Mouse (Mus musculus) left cerebral cortex, adult 8-10 months (tissue): Measurements from ENCODE around the gene Olfr231. TPM values are rescaled to one million over a fixed set of nuclear protein-coding genes. Genes with fewer than 3 reads are reported as not detected.

Experiments
- DNase-seq, 2 experiments: peaks; one replicate each; pipeline ENCODE4 v3.0.0; 2022; ENCODE audit warnings: low spot score in 2 of 2
- total RNA-seq, 4 experiments: library from RNA; stranded (reverse); gene quantifications; 2 replicates each; pipeline ENCODE4 v1.2.4; 2022

Olfr231 gene
- total RNA-seq: not detected

DNA sequence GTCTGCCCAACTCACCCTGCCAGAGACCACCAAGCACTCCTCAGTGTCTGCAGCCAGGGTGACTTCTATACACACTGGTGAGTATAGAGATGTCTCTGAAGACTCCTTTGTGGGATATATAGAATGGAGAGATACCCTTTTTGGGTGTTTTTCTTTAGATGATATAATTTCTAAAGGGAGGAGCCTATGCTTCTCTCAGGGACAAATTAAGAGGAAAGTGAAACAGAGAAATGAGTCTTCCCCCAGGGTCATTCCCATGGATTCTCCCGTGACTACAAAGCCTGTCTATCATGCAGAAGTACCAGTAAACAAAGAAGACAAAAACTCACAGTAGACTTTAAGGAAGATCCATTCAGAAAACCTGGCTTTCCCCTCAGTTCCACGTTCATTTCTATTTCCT, at the start of gene Olfr231:
TSS of gene Olfr231 (minus strand) at position 101 of the 400 bp plus-strand sequence.
- no peak for DNase-seq

- no peak for DNase-seq
Observed at GRCm38 (mm10) chr1:174169024-174169423, 48.1 kb upstream of the Olfr231 start.

DNA sequence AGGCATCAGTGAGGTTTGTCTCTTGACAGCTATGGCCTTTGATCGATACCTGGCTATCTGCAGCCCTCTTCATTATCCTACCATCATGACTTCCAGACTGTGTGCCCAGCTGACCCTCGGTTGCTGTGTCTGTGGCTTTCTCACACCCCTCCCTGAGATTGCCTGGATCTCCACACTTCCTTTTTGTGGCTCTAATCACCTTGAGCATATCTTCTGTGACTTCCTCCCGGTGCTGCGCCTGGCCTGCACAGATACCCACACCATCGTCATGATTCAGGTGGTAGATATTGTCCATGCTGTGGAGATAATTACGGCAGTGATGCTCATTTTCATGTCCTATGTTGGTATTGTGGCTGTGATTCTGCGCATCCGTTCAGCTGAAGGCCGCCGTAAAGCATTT, 38.1 kb upstream of the Olfr231 start:
- no peak for DNase-seq

DNA sequence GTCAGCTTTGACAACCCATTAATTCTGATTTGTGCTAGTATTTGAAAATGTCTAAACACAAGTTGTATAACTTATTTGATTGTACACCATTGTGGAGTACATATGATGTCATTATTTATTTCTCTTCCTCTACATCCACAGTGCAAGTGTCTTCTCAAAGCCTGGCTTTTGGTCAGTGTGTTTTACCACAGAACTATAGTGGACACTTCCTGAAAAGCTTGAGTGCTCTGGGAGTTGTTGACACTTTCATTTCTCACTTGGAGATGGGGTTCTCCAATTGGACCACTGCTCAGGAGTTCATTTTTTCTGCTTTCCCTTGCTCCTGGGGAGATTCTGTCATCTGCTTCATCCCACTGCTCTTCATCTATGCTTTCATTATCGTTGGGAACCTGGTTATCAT, 37.5 kb upstream of the Olfr231 start:
- DNase-seq: no peak

DNA sequence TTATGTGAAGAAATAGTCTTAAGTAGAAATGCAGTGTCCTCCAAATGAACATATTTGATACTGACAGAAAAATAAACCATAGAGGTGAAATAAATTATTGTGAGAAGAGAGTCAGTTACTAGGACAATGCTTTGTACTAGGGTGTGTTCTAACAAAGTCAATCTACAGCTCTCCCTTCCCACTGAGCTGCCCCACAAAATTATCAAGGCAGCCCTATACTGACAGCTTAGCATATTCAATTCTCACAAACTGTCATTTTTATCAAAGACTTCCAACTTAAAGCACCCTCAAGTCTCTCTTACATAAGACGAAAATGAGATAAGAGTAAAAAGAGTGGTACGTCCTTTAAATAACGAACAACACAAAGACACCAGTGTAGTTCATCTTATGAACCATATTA, 36.7 kb upstream of the Olfr231 start:
- no peak for DNase-seq

DNA sequence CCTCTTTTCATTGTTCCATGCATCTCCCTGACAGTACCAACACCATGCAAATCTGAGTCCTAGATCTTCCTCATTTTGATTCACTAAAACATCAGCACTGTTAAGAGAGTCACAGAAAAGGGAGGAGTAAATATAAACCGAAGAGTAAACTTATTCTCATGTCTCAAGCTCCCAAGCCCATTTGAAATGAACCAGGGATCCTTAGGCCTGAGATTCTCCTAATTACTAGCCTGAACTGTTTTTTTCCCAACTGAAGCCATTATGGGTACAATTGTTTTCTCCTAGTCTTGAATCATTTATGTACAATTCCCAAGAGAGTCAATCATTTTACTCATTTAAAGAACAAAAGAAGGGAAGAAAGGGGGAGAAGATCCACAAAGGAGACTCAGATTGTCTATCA, 34.4 kb upstream of the Olfr231 start, which contains the start of gene Olfr420:
TSS of gene Olfr420 (plus strand) at position 301 of the 400 bp plus-strand sequence.
- DNase-seq: no peak

- no peak for DNase-seq
Observed at GRCm38 (mm10) chr1:174149289-174149688, 28.3 kb upstream of the Olfr231 start.

GRCm38 (mm10) chr1:174146696-174147095, 25.7 kb upstream of the Olfr231 start:
- DNase-seq: no peak

- DNase-seq: no peak
Observed at GRCm38 (mm10) chr1:174141384-174141783, 20.4 kb upstream of the Olfr231 start.

DNA sequence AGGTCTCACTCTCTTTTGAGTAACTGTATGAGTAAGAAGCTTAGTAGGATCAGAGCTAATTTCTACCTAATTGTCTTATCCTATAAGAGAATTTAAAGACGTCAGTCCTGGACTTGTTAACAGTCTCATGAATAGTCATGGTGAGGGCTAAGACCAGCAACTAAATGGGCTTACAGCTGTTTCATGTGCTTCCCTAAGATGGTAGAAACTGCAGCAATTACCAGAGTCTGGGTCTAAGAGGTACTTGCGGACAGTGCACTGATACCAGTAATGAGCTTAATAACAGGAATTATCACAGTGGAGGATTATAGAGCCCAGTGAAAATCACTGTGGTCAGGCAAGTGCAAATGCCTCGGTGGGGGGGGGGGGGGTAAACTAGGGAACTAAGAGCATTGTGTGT, 11.0 kb upstream of the Olfr231 start:
- DNase-seq: no peak

GRCm38 (mm10) chr1:174131217-174131616, 10.3 kb upstream of the Olfr231 start, which contains the start of gene Olfr424:
TSS of gene Olfr424 (plus strand) at chr1:174131517.
- DNase-seq: no peak

DNA sequence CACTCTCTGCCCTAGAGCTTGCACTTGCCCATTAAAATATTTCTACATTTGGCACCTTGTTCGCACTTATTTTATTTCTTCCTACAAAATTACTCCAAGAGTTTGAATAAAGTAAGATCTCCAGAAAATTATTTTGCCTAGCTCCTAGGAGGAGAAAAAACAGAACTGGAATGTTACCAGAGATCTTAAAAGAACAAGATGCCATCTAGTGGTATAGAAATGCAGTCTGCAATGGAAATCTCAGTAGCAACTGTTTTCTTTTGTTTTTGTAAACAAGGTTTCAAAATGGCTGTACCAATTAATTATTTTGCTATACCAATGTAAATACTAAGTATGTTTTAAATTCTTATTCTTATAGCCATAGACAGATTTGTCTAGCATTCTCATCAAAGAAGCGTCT, 17.2 kb downstream of the Olfr231 start:
- no peak for DNase-seq

DNA sequence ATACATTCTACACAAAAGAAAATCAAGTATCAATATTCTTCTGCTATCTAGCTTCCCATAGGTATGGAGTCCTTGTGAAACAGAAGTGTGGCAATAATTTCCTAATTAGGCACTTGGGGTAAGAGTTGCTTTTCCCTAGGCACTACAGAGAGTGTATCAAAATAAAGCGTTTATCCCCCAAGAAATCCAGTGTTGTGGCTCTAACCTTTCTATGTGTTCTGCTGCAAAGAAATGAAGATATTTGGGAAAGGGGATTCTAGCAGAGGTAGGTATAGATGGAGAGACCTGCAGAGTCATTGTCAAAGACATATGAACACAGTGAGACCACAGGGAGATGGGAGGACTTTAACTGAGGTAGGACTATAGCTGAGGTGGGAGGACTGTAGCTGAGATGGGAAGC, 24.4 kb downstream of the Olfr231 start, which contains the start of gene Olfr427:
TSS of gene Olfr427 (plus strand) at position 301 of the 400 bp plus-strand sequence.
- no peak for DNase-seq

- DNase-seq: no peak
Observed at GRCm38 (mm10) chr1:174084031-174084430, 36.9 kb downstream of the Olfr231 start, which contains the start of gene Olfr429. TSS of gene Olfr429 (plus strand) at chr1:174084331.

DNA sequence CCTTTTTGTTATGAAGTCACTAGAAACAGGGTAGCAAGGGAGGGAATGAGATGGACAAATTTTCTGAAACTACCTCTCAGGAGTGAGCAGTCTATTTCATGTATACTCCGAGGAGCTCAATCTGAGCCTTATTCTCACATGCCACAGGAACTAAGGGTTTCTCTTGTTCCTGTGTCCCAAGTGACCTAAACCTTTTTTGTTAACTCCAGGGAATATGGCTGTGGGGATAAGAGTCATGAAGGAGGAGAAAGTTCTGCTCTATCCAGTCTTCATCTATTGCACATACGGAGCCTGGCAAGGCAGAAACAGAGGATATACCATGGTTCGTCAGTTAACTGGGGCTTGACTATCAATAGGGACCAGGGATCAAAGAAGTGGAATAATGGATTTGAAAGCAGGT, 54.7 kb downstream of the Olfr231 start, which contains the start of gene Olfr430:
TSS of gene Olfr430 (plus strand) at position 301 of the 400 bp plus-strand sequence.
- no peak for DNase-seq

Other genes starting within 250 kb of the Olfr231 start
- gene Ifi211, start 208.1 kb downstream of the Olfr231 start, total RNA-seq: under 1 TPM in 2 of 4 experiments, not detected in 2; 0.26 to 0.55 TPM
- gene Mndal, start 178.7 kb downstream of the Olfr231 start, total RNA-seq: 1 to 10 TPM; 1.1 to 1.6 (median 1.3) TPM
- under 1 TPM; 0.65 to 0.87 (median 0.69) TPM for gene Ifi203, start 178.5 kb downstream of the Olfr231 start, total RNA-seq
- not detected for gene Ifi202b, start 138.4 kb downstream of the Olfr231 start, total RNA-seq
- gene Ifi205, start 89.4 kb downstream of the Olfr231 start, total RNA-seq: not detected
- not detected for gene Olfr433, start 80.5 kb downstream of the Olfr231 start, total RNA-seq
- not detected for gene Olfr432, start 72.0 kb downstream of the Olfr231 start, total RNA-seq
- gene Olfr430, start 54.6 kb downstream of the Olfr231 start, total RNA-seq: not detected
- gene Olfr429, start 36.8 kb downstream of the Olfr231 start, total RNA-seq: not detected
- not detected for gene Olfr427, start 24.3 kb downstream of the Olfr231 start, total RNA-seq
- gene Olfr424, start 10.4 kb upstream of the Olfr231 start, total RNA-seq: not detected
- gene Olfr420, start 34.5 kb upstream of the Olfr231 start, total RNA-seq: not detected
- gene Spta1, start 51.6 kb upstream of the Olfr231 start, total RNA-seq: under 1 TPM in 2 of 4 experiments, not detected in 2; 0.05 to 0.06 TPM
- not detected for gene Olfr419, start 130.9 kb upstream of the Olfr231 start, total RNA-seq
- gene Mptx1, start 209.4 kb upstream of the Olfr231 start, total RNA-seq: not detected
- gene Olfr417, start 244.0 kb upstream of the Olfr231 start, total RNA-seq: not detected